Mouse (Mus musculus): Measurements from ENCODE around the gene Tcf7l2. TPM values are rescaled to one million over a fixed set of nuclear protein-coding genes. Genes with fewer than 3 reads are reported as not detected.

The Tcf7l2 gene
- total and polyA plus RNA-seq, 3 experiments: 2.3 to 16.9 (median 13.0) TPM

GRCm38 (mm10) chr19:55719524-55720408, 21.9 kb upstream of the Tcf7l2 start:
- TF ChIP-seq POLR2AphosphoS5 (IDR thresholded peaks at IDR 0.05; ENCODE audit: insufficient replicate concordance, low read depth, low read length) (no peak), GATA2 (IDR thresholded peaks at IDR 0.05; ENCODE audit: borderline replicate concordance, low read depth, low read length) (no peak), GATA1 (IDR thresholded peaks at IDR 0.05; ENCODE audit: borderline replicate concordance, low read length) (no peak), TAL1 (conservative IDR thresholded peaks at IDR 0.05; ENCODE audit: low read depth, low read length) (no peak), CTCF (IDR thresholded peaks at IDR 0.05; ENCODE audit: low read depth, low read length) (no peak)
- H3K9me3 ChIP-seq (replicated peaks): peaks cover under 1% of the 10 kb centered on the region; the same call in 1 of the 2 replicates
- DNase-seq (ENCODE audit: low spot score): no peak
- no peak overlapping the region for H3K4me3 ChIP-seq (ENCODE audit: low read depth, low read length)
- peaks cover 42% of the 10 kb centered on the region for H3K27me3 ChIP-seq (ENCODE audit: insufficient read depth, low read length)
- no peaks in the 10 kb centered on the region for H3K36me3 ChIP-seq (replicated peaks)
- peaks cover 6% of the 10 kb centered on the region; the same call in 1 of the 2 replicates for H3K4me1 ChIP-seq (ENCODE audit: insufficient read depth, low read depth, low read length)
- no peak for ATAC-seq (ENCODE audit: extremely low read depth, insufficient number of reproducible peaks, low FRiP score, poor library complexity, severe bottlenecking)

- Histone ChIP-seq H3K36me3 (replicated peaks) (no peaks in the 10 kb centered on the region), H3K4me3 (ENCODE audit: low read depth, low read length) (no peak overlapping the region), H3K4me1 (ENCODE audit: insufficient read depth, low read depth, low read length) (peaks cover 6% of the 10 kb centered on the region; the same call in 1 of the 2 replicates), H3K27me3 (ENCODE audit: insufficient read depth, low read length) (peaks cover 46% of the 10 kb centered on the region), H3K9me3 (replicated peaks) (peaks cover 2% of the 10 kb centered on the region; the same call in 1 of the 2 replicates)
- DNase-seq (ENCODE audit: low spot score) (no peak), ATAC-seq (ENCODE audit: extremely low read depth, insufficient number of reproducible peaks, low FRiP score, poor library complexity, severe bottlenecking) (no peak)
- TF ChIP-seq GATA1 (IDR thresholded peaks at IDR 0.05; ENCODE audit: borderline replicate concordance, low read length): no peak
- TF ChIP-seq CTCF (IDR thresholded peaks at IDR 0.05; ENCODE audit: low read depth, low read length): no peak
- TF ChIP-seq GATA2 (IDR thresholded peaks at IDR 0.05; ENCODE audit: borderline replicate concordance, low read depth, low read length): no peak
- TF ChIP-seq TAL1 (conservative IDR thresholded peaks at IDR 0.05; ENCODE audit: low read depth, low read length): no peak
- no peak for TF ChIP-seq POLR2AphosphoS5 (IDR thresholded peaks at IDR 0.05; ENCODE audit: insufficient replicate concordance, low read depth, low read length)
These were observed 21.1 kb upstream of the Tcf7l2 start for GRCm38 (mm10) chr19:55720409-55721092.

- H3K36me3 ChIP-seq (replicated peaks): no peaks in the 10 kb centered on the region
- H3K9me3 ChIP-seq (replicated peaks): peaks cover 2% of the 10 kb centered on the region; the same call in 1 of the 2 replicates
- peaks cover 6% of the 10 kb centered on the region; the same call in 1 of the 2 replicates for H3K4me1 ChIP-seq (ENCODE audit: insufficient read depth, low read depth, low read length)
- H3K4me3 ChIP-seq (ENCODE audit: low read depth, low read length): no peak overlapping the region
- TF ChIP-seq CTCF (IDR thresholded peaks at IDR 0.05; ENCODE audit: low read depth, low read length) (no peak), TAL1 (conservative IDR thresholded peaks at IDR 0.05; ENCODE audit: low read depth, low read length) (no peak), GATA2 (IDR thresholded peaks at IDR 0.05; ENCODE audit: borderline replicate concordance, low read depth, low read length) (no peak), POLR2AphosphoS5 (IDR thresholded peaks at IDR 0.05; ENCODE audit: insufficient replicate concordance, low read depth, low read length) (no peak), GATA1 (IDR thresholded peaks at IDR 0.05; ENCODE audit: borderline replicate concordance, low read length) (no peak)
- no peak for DNase-seq (ENCODE audit: low spot score)
- H3K27me3 ChIP-seq (ENCODE audit: insufficient read depth, low read length): peaks cover 46% of the 10 kb centered on the region
- no peak for ATAC-seq (ENCODE audit: extremely low read depth, insufficient number of reproducible peaks, low FRiP score, poor library complexity, severe bottlenecking)
These were observed 19.2 kb upstream of the Tcf7l2 start for GRCm38 (mm10) chr19:55722376-55722775.

GRCm38 (mm10) chr19:55729376-55729775, 12.2 kb upstream of the Tcf7l2 start:
- Histone ChIP-seq H3K27me3 (ENCODE audit: insufficient read depth, low read length) (peaks cover 15% of the 10 kb centered on the region), H3K4me1 (ENCODE audit: insufficient read depth, low read depth, low read length) (no peaks in the 10 kb centered on the region), H3K36me3 (replicated peaks) (no peaks in the 10 kb centered on the region), H3K9me3 (replicated peaks) (peaks cover 8% of the 10 kb centered on the region; the same call in 1 of the 2 replicates), H3K4me3 (ENCODE audit: low read depth, low read length) (no peak overlapping the region)
- ATAC-seq (ENCODE audit: extremely low read depth, insufficient number of reproducible peaks, low FRiP score, poor library complexity, severe bottlenecking) (no peak), DNase-seq (ENCODE audit: low spot score) (no peak)
- TF ChIP-seq GATA2 (IDR thresholded peaks at IDR 0.05; ENCODE audit: borderline replicate concordance, low read depth, low read length) (no peak), CTCF (IDR thresholded peaks at IDR 0.05; ENCODE audit: low read depth, low read length) (no peak)

- Histone ChIP-seq H3K4me3 (ENCODE audit: low read depth, low read length) (no peak overlapping the region), H3K9me3 (replicated peaks) (peaks cover 5% of the 10 kb centered on the region; the same call in 1 of the 2 replicates), H3K27me3 (ENCODE audit: insufficient read depth, low read length) (peaks cover 14% of the 10 kb centered on the region), H3K36me3 (replicated peaks) (no peaks in the 10 kb centered on the region), H3K4me1 (ENCODE audit: insufficient read depth, low read depth, low read length) (no peaks in the 10 kb centered on the region)
- DNase-seq (ENCODE audit: low spot score) (no peak), ATAC-seq (ENCODE audit: extremely low read depth, insufficient number of reproducible peaks, low FRiP score, poor library complexity, severe bottlenecking) (no peak)
- TF ChIP-seq GATA1 (IDR thresholded peaks at IDR 0.05; ENCODE audit: borderline replicate concordance, low read length): no peak
- TF ChIP-seq TAL1 (conservative IDR thresholded peaks at IDR 0.05; ENCODE audit: low read depth, low read length): no peak
- no peak for TF ChIP-seq GATA2 (IDR thresholded peaks at IDR 0.05; ENCODE audit: borderline replicate concordance, low read depth, low read length)
- TF ChIP-seq POLR2AphosphoS5 (IDR thresholded peaks at IDR 0.05; ENCODE audit: insufficient replicate concordance, low read depth, low read length): no peak
- no peak for TF ChIP-seq CTCF (IDR thresholded peaks at IDR 0.05; ENCODE audit: low read depth, low read length)
These were observed 9.1 kb upstream of the Tcf7l2 start for GRCm38 (mm10) chr19:55732499-55732898.

- TF ChIP-seq GATA1 (IDR thresholded peaks at IDR 0.05; ENCODE audit: borderline replicate concordance, low read length): no peak
- Histone ChIP-seq H3K36me3 (replicated peaks) (no peaks in the 10 kb centered on the region), H3K4me1 (ENCODE audit: insufficient read depth, low read depth, low read length) (peaks cover under 1% of the 10 kb centered on the region; the same call in 1 of the 2 replicates), H3K27me3 (ENCODE audit: insufficient read depth, low read length) (peaks cover 16% of the 10 kb centered on the region), H3K9me3 (replicated peaks) (peaks cover 5% of the 10 kb centered on the region; the same call in 1 of the 2 replicates), H3K4me3 (ENCODE audit: low read depth, low read length) (no peak overlapping the region)
- ATAC-seq (ENCODE audit: extremely low read depth, insufficient number of reproducible peaks, low FRiP score, poor library complexity, severe bottlenecking): no peak
- DNase-seq (ENCODE audit: low spot score): no peak
These were observed 8.6 kb upstream of the Tcf7l2 start for GRCm38 (mm10) chr19:55732994-55733393.

All from G1E (cell line).